In the genomic region with DNA sequence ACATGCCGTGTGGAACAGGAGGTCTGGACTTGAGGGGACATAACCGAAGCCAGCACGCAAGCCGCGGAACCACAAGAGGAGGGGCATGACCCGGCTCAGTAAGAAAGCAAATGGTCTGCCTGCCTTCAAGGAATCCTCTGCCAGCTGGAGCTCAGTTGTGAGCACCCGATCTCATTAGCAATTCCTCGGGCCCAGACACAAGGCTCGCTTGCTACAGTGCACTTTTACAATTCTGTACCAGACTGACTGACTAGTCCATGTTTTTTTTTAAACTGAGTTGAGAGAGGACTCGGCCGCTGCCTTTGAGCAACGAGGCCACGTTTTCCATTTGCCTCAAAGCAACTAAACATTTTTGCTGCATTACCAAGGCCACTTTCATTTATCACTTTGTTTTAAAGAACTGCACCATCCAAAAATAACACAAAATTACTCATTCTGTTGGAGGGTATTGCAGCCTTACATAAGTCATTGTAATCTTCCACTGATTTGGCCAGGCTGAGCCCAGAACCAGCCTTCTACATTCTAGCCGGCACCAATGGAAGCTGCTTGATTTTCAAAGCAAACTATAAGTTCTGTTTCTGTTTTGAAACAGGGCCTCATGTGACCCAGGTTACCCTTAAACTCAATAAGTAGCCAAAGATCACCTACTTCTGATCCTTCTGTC, we compare ENCODE assay signal across 11 mouse cellular contexts.
A peak's percentile ranks its signal among the peaks of the same experiment; 100 is the strongest.
DNase-seq lines count a peak whose midpoint lies in the region; ATAC-seq lines count a peak whose summit lies in the region.
"Had no signal": no experiment of that assay in that cellular context is flagged by ENCODE, and none has a peak within 500 bp of the region (broad histone marks: within the 10 kb centered on the region; RNA-seq: fewer than 3 reads in every experiment).

No protein-coding gene starts in this region.

- ATAC-seq in frontal cortex, adult (ENCODE audit: low TSS enrichment), result peak; percentile 83
- ATAC-seq in forebrain, embryonic 16.5 days, result peak; percentile 86
- no peak for ATAC-seq in hindbrain, embryonic 15.5 days (ENCODE audit: low FRiP score, low read depth)
- no peak for ATAC-seq in liver, embryonic 12.5 days

- H3K4me3 ChIP-seq in forebrain, embryonic 16.5 days (replicated peaks; ENCODE audit: low read length), result no peak overlapping the region
- no peak overlapping the region for H3K4me3 ChIP-seq in hindbrain, embryonic 15.5 days
- H3K4me3 ChIP-seq in liver, embryonic 12.5 days, result no peak overlapping the region
- H3K4me3 ChIP-seq: embryonic facial prominence, embryonic 12.5 days had no signal

- no peaks in the 10 kb centered on the region for H3K36me3 ChIP-seq in forebrain, embryonic 16.5 days (ENCODE audit: control insufficient read depth, insufficient read depth)
- H3K36me3 ChIP-seq in hindbrain, embryonic 15.5 days, result no peaks in the 10 kb centered on the region
- no peaks in the 10 kb centered on the region for H3K36me3 ChIP-seq in liver, embryonic 12.5 days
- H3K36me3 ChIP-seq: embryonic facial prominence, embryonic 12.5 days had no signal

- DNase-seq in frontal cortex, postnatal 25 days (ENCODE audit: low spot score in 2 of 2), result no peak
- DNase-seq in adrenal gland, adult 2 months, result peak; percentile 79
- DNase-seq in lung, postnatal 14 days, result peak; percentile 35
- DNase-seq in spleen, postnatal 14 days (ENCODE audit: low spot score in 2 of 2), result no peak

- no peak overlapping the region for H3K27ac ChIP-seq in forebrain, embryonic 16.5 days (ENCODE audit: low read length)
- no peak overlapping the region for H3K27ac ChIP-seq in hindbrain, embryonic 15.5 days (replicated peaks)
- no peak overlapping the region for H3K27ac ChIP-seq in liver, embryonic 12.5 days
- H3K27ac ChIP-seq: embryonic facial prominence, embryonic 12.5 days; liver, embryonic 14.5 days had no signal

- H3K9ac ChIP-seq in forebrain, embryonic 16.5 days (replicated peaks; ENCODE audit: low read depth, low read length), result no peak overlapping the region
- no peak overlapping the region for H3K9ac ChIP-seq in hindbrain, embryonic 15.5 days
- H3K9ac ChIP-seq in liver, embryonic 12.5 days, result no peak overlapping the region
- H3K9ac ChIP-seq: embryonic facial prominence, embryonic 12.5 days; liver, embryonic 14.5 days had no signal

- WGBS in forebrain, embryonic 16.5 days, result 37% methylated on average over 14 of the region's 14 CpGs
- 41% methylated on average over 14 of the region's 14 CpGs for WGBS in hindbrain, embryonic 15.5 days
- WGBS in liver, embryonic 12.5 days (ENCODE audit: insufficient replicate concordance), result 71% methylated on average over 14 of the region's 14 CpGs

- 0 out of 2 replicates have a peak, but pooled peaks cover 6% of the 10 kb centered on the region for H3K4me1 ChIP-seq in forebrain, embryonic 16.5 days (replicated peaks; ENCODE audit: control insufficient read depth, insufficient read depth, low read length)
- H3K4me1 ChIP-seq in hindbrain, embryonic 15.5 days (replicated peaks), result no peaks in the 10 kb centered on the region
- peaks cover 4% of the 10 kb centered on the region; the same call in 1 of the 2 replicates for H3K4me1 ChIP-seq in liver, embryonic 12.5 days

- H3K27me3 ChIP-seq in forebrain, embryonic 16.5 days (replicated peaks; ENCODE audit: control insufficient read depth, insufficient read depth, low read length), result no peaks in the 10 kb centered on the region
- H3K27me3 ChIP-seq in hindbrain, embryonic 15.5 days, result no peaks in the 10 kb centered on the region
- H3K27me3 ChIP-seq in liver, embryonic 12.5 days (replicated peaks), result no peaks in the 10 kb centered on the region
- H3K27me3 ChIP-seq: CH12.LX; embryonic facial prominence, embryonic 12.5 days had no signal

- no peaks in the 10 kb centered on the region for H3K9me3 ChIP-seq in forebrain, embryonic 16.5 days (ENCODE audit: control insufficient read depth, low read length)
- H3K9me3 ChIP-seq in hindbrain, embryonic 15.5 days, result no peaks in the 10 kb centered on the region
- H3K9me3 ChIP-seq in liver, embryonic 12.5 days (replicated peaks), result no peaks in the 10 kb centered on the region
- H3K9me3 ChIP-seq: embryonic facial prominence, embryonic 12.5 days had no signal

- no peak overlapping the region; the same call in 1 of the 2 replicates for H3K4me2 ChIP-seq in forebrain, embryonic 16.5 days (ENCODE audit: low read length)
- H3K4me2 ChIP-seq in hindbrain, embryonic 15.5 days, result peak overlapping the region; percentile 13; the same call in 1 of the 2 replicates
- H3K4me2 ChIP-seq in liver, embryonic 12.5 days, result no peak overlapping the region
- H3K4me2 ChIP-seq: embryonic facial prominence, embryonic 12.5 days had no signal

Comparison
In these comparisons a context has a peak if more than half of its experiments do, and no peak if none do; other contexts are left out.
1. ATAC-seq: peak in frontal cortex, adult (single experiment) and forebrain, embryonic 16.5 days (single experiment); none in hindbrain, embryonic 15.5 days (single experiment) and liver, embryonic 12.5 days (single experiment).
2. DNase-seq: peak in adrenal gland, adult 2 months (single experiment) and lung, postnatal 14 days (single experiment); none in frontal cortex, postnatal 25 days (0 of 2) and spleen, postnatal 14 days (0 of 2).